Mouse (Mus musculus) forebrain, embryonic 12.5 days (tissue): ENCODE results near the gene Nova2. TPM values are rescaled to one million over a fixed set of nuclear protein-coding genes. Genes with fewer than 3 reads are reported as not detected.
A peak's percentile ranks its signal among the peaks of the same experiment; 100 is the strongest.

Experiments
- ATAC-seq: fragments of 200-750 bp; cut with Nextera tagmentation; 2 replicates; pipeline ENCODE4 v1.8.0; 2017; ENCODE audit warnings: moderate TSS enrichment; ENCODE audit not compliant: low FRiP score
- H3K27ac ChIP-seq: fragments of 300-500 bp; sonication (generic); 2 replicates; pipeline ENCODE4 v1.5.1; 2016; ENCODE audit warnings: mild to moderate bottlenecking
- H3K27me3 ChIP-seq: fragments of 300-500 bp; sonication (generic); 2 replicates; pipeline ENCODE4 v1.6.1; 2016; ENCODE audit warnings: mild to moderate bottlenecking
- H3K36me3 ChIP-seq: fragments of 300-500 bp; sonication (generic); replicated peaks from 2 replicates; pipeline ENCODE4 v1.6.1; 2016; ENCODE audit warnings: mild to moderate bottlenecking
- H3K4me1 ChIP-seq: fragments of 300-500 bp; sonication (generic); 2 replicates; pipeline ENCODE4 v1.6.1; 2016
- H3K4me2 ChIP-seq: fragments of 300-500 bp; sonication (generic); 2 replicates; pipeline ENCODE4 v1.6.1; 2016; ENCODE audit warnings: mild to moderate bottlenecking, moderate library complexity
- H3K4me3 ChIP-seq: fragments of 300-500 bp; sonication (generic); replicated peaks from 2 replicates; pipeline ENCODE4 v1.5.1; 2016; ENCODE audit warnings: mild to moderate bottlenecking
- H3K9ac ChIP-seq: fragments of 300-500 bp; sonication (generic); 2 replicates; pipeline ENCODE4 v1.6.1; 2016; ENCODE audit warnings: mild to moderate bottlenecking
- H3K9me3 ChIP-seq: fragments of 300-500 bp; sonication (generic); 2 replicates; pipeline ENCODE4 v1.6.1; 2016
- WGBS: fragments of 180-500 bp; shearing (Covaris S2); methylation state at CpG from one replicate; pipeline ENCODE4 v1.1.7; 2016; 5-methylcytosine and 5-hydroxymethylcytosine counted together
- polyA plus RNA-seq: library from polyadenylated mRNA; unstranded; fragments of >200 nt; fragmentation: Nextera tagmentation; extraction: Ambion mirVana; gene quantifications from 2 replicates; pipeline ENCODE4 v1.2.1, GENCODE M21; 2016

Gene Nova2
- polyA plus RNA-seq, 1 experiment from 2014 or later = 10.8 TPM

DNA sequence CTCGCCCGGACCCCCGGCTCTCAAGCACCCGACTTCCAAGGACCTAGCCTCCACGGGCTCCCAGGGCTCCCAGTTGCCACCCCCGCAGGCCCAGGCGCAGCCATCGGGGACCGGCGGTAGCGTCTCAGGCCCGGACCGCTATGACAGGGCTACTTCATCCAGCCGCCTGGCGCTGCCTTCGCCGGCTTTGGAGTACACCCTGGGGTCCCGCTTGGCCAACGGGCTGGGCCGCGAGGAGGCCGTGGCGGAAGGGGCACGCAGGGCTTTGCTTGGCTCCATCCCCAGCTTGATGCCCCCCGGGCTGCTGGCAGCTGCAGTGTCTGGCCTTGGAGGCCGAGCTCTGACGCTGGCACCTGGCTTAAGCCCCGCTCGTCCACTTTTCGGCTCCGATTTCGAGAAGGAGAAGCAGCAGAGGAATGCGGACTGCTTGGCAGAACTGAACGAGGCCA lies 79.0 kb downstream of the Nova2 start:
- no peak for ATAC-seq
- H3K27ac ChIP-seq = peak overlapping the region; percentile 91
- WGBS = 8% methylated on average over 32 of the region's 34 CpGs
- H3K9me3 ChIP-seq = no peaks in the 10 kb centered on the region
- H3K4me2 ChIP-seq = peak overlapping the region; percentile 99
- H3K4me1 ChIP-seq = peaks cover 57% of the 10 kb centered on the region
- H3K27me3 ChIP-seq = no peaks in the 10 kb centered on the region
- peak overlapping the region; percentile 97 for H3K9ac ChIP-seq
- H3K36me3 ChIP-seq = peaks cover 31% of the 10 kb centered on the region
- peak overlapping the region; percentile 98 for H3K4me3 ChIP-seq

DNA sequence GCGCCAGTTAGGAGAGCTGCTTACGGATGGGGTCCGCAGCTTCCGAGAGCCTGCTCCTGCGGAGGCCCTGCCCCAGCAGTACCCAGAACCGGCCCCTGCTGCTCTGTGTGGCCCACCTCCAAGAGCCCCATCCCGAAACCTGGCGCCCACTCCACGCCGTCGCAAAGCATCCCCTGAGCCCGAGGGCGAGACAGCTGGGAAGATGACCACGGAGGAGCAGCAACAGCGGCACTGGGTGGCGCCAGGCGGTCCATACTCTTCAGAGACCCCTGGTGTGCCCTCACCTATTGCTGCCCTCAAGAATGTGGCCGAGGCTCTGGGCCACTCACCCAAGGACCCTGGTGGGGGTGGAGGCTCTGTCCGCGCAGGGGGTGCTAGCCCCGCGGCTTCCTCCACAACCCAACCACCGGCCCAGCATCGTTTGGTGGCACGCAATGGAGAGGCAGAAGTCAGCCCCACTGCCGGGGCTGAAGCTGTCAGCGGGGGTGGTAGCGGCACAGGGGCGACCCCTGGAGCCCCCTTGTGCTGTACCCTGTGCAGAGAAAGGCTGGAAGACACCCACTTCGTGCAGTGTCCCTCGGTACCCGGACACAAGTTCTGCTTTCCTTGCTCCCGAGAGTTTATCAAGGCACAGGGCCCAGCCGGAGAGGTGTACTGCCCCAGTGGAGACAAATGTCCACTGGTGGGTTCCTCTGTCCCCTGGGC lies 79.9 kb downstream of the Nova2 start:
- H3K36me3 ChIP-seq = peaks cover 31% of the 10 kb centered on the region
- ATAC-seq = no peak
- peak overlapping the region; percentile 99 for H3K4me2 ChIP-seq
- WGBS = 77% methylated on average over 34 of the region's 34 CpGs
- peaks cover 53% of the 10 kb centered on the region for H3K4me1 ChIP-seq
- H3K9ac ChIP-seq = peak overlapping the region; percentile 97; the same call in 1 of the 2 replicates
- H3K9me3 ChIP-seq = no peaks in the 10 kb centered on the region
- H3K27me3 ChIP-seq = no peaks in the 10 kb centered on the region
- no peak overlapping the region for H3K27ac ChIP-seq
- peak overlapping the region; percentile 98 for H3K4me3 ChIP-seq

DNA sequence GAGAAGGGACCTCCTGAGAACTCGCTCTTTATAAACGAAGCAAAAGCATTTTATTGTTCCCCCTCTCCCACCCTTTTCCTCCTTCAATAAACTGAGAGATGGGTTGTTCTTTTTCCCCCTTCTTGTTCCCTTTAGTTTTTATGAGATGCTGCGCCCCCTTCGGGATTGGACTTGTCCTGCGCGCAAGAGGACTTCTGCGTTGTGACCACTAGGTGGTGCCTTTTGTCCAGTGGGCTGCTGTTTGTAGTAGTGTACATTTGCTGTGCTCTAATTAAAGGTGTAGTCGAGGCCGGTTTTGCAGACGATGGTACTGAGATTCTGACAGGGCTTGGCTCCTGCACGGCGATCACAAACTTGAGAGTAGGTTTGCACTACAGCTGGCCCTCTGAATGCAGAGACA lies 80.8 kb downstream of the Nova2 start:
- no peak for ATAC-seq
- Histone ChIP-seq H3K9ac (peak overlapping the region; percentile 44; the same call in 1 of the 2 replicates), H3K27ac (0 out of 2 replicates have a peak overlapping the region, but pooled peaks have one; percentile 19), H3K4me1 (peaks cover 47% of the 10 kb centered on the region), H3K4me2 (peak overlapping the region; percentile 99), H3K9me3 (no peaks in the 10 kb centered on the region), H3K36me3 (peaks cover 31% of the 10 kb centered on the region), H3K4me3 (peak overlapping the region; percentile 98), H3K27me3 (no peaks in the 10 kb centered on the region)
- WGBS = 5% methylated on average over 12 of the region's 12 CpGs

DNA sequence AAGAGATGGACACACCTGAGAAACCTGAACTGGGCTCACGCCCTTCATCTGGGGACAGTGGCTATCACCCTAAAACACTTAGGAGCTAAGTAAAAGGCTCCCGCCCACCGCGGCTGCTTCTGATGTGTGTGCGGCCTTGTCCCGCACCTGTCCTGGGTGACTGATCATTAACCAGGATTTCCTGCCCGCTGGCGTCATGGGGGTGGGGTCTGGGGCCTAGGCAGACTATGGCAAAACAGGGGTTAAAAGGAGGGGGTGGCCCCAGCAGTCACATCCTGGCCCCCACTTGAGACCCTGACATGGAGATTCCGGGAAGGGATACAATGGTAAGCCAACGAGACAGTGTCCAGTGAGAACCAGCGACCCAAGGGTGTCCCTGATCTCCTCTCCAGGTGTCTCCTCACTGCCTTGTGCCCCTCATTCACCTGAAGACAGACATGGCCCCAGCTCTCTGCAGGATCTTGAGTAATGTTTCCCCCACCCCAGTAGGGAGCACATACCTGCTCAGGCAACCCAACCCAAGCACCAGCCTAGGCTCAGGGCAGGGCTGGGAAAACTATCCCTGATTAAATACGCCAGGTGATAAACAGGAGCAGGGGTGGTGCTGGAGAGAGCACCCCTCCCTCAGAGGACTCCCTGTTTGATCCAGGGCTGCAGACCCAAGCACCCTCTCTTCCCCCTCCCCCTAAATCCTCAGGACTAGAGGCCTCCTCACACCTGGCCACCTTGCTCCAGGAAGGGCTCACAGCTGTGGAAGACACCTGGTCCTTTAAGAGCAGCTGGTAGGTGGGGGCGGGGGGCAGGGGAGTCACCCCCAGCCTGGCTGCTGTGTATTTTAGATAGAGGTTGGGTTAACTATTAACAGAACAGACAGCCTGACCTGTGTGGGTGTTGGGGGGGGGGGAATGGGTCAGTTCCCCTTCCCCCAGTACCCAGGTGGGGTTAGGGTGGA lies 81.6 kb downstream of the Nova2 start:
- no peak overlapping the region for H3K4me3 ChIP-seq
- ATAC-seq = no peak
- peaks cover 50% of the 10 kb centered on the region for H3K4me1 ChIP-seq
- no peak overlapping the region for H3K27ac ChIP-seq
- H3K9ac ChIP-seq = no peak overlapping the region; the same call in 1 of the 2 replicates
- H3K27me3 ChIP-seq = no peaks in the 10 kb centered on the region
- H3K4me2 ChIP-seq = no peak overlapping the region
- WGBS = 80% methylated on average over 13 of the region's 13 CpGs
- peaks cover 31% of the 10 kb centered on the region for H3K36me3 ChIP-seq
- no peaks in the 10 kb centered on the region for H3K9me3 ChIP-seq

DNA sequence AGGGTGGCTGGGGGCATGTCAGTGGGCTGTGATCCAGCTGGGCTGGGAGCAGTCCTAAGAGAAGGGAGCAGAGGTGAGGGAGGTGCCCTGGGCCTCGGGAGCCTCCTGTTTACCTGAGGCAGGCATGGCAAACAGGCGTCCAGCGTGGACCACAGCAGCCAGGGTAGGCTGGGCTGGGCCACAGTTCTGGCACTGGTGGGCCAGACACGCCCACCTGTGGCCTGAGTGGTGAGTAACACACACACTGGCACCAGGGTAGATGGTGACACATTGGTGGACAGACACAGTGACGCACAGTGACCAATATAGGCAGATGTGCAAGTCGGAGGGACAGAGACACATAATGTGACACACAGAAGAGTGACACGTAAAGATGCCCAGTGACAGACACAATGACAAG lies 84.9 kb downstream of the Nova2 start:
- no peak overlapping the region for H3K4me2 ChIP-seq
- H3K4me3 ChIP-seq = no peak overlapping the region
- no peaks in the 10 kb centered on the region for H3K9me3 ChIP-seq
- H3K27me3 ChIP-seq = no peaks in the 10 kb centered on the region
- peaks cover 23% of the 10 kb centered on the region for H3K36me3 ChIP-seq
- H3K4me1 ChIP-seq = peaks cover 33% of the 10 kb centered on the region
- H3K27ac ChIP-seq = no peak overlapping the region
- H3K9ac ChIP-seq = no peak overlapping the region
- ATAC-seq = no peak
- 82% methylated on average over 7 of the region's 7 CpGs for WGBS

DNA sequence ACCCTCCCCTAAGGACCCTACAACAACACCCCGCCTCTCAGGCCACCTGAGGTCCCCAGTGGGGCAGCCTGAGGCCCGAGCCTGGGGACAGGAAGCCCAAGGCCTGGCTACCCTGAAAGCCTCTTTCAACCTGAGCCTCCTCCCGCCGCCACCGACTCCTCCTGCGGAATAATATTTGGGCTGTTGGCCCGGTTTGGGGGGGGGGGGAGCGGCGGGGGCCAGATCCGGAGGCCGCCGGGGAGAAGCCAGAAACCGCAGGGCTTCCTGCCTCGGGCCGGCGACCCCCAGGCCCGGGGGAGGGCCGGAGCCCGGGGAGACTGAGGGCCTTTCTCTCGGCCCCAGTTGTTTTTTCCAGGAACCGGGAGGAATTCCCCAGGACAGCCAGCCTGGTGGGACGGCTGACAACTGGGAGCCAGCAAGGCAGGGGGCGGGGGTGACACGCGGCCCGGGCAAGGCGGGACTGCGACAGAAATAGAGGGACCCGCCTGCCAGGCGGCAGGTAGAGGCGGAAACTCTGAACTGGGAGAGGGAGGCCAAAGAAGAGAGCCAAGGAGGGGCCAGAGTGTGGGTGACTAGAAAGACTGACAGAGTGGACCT lies 86.4 kb downstream of the Nova2 start:
- no peaks in the 10 kb centered on the region for H3K27me3 ChIP-seq
- WGBS = 4% methylated on average over 31 of the region's 31 CpGs
- H3K4me1 ChIP-seq = peaks cover 18% of the 10 kb centered on the region
- H3K9ac ChIP-seq = peak overlapping the region; percentile 57
- peaks cover 9% of the 10 kb centered on the region for H3K36me3 ChIP-seq
- peak overlapping the region; percentile 57 for H3K4me2 ChIP-seq
- H3K4me3 ChIP-seq = peak overlapping the region; percentile 27
- H3K27ac ChIP-seq = no peak overlapping the region
- H3K9me3 ChIP-seq = no peaks in the 10 kb centered on the region
- ATAC-seq = peak; percentile 30; the same call in 1 of the 2 replicates

DNA sequence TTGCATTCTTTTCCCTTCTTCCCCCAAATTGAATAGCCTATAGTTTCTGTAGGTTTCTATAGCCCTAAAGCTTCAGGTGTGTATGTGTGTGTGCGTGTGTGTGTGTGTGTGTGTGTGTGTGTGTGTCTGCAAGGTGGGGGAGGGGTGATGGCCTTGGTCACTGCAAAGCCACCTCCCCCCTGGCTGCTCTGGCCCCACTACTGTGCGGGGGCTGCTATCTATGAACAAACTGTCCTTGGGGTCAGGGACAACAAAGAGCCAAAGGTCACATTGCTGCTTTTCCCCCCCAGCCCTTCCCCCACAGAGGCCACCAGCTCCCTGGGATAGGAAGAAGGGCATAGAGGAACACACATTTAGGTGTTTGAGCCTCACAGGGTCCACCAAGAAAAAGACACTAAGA lies 87.2 kb downstream of the Nova2 start:
- no peaks in the 10 kb centered on the region for H3K9me3 ChIP-seq
- H3K4me1 ChIP-seq = peaks cover 10% of the 10 kb centered on the region
- peaks cover 1% of the 10 kb centered on the region; the same call in 1 of the 2 replicates for H3K36me3 ChIP-seq
- no peak for ATAC-seq
- H3K4me3 ChIP-seq = no peak overlapping the region
- 67% methylated on average over 2 of the region's 2 CpGs for WGBS
- H3K9ac ChIP-seq = no peak overlapping the region
- H3K27me3 ChIP-seq = no peaks in the 10 kb centered on the region
- H3K4me2 ChIP-seq = no peak overlapping the region
- no peak overlapping the region for H3K27ac ChIP-seq

DNA sequence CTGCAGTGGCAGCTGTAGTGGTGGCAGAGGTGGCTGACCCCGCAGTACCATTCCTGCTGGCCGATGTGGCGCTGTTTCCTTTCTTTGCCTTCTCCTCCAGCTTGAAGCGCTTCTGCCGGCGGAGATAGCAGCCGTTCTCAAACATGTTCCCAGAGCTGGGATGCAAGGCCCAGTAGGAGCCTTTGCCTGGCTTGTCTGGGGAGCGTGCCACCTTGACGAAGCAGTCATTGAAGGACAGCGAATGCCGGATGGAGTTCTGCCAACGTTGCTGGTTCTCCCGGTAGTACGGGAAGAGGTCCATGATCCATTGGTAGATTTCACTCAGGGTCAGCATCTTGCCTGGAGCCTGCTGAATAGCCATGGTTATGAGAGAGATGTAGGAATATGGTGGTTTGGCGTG lies 88.8 kb downstream of the Nova2 start:
- whole genome bisulfite sequencing = 66% methylated on average over 15 of the region's 15 CpGs
- H3K9me3 ChIP-seq = no peaks in the 10 kb centered on the region

More for the DNA sequence above, 88.8 kb downstream of the Nova2 start:
- H3K4me3 ChIP-seq = no peak overlapping the region
- no peak overlapping the region for H3K4me2 ChIP-seq
- H3K9ac ChIP-seq = no peak overlapping the region
- H3K4me1 ChIP-seq = peaks cover 10% of the 10 kb centered on the region
- peaks cover 4% of the 10 kb centered on the region; the same call in 1 of the 2 replicates for H3K27me3 ChIP-seq
- ATAC-seq = no peak
- no peak overlapping the region for H3K27ac ChIP-seq
- no peaks in the 10 kb centered on the region for H3K36me3 ChIP-seq

Other genes starting within 250 kb of the Nova2 start
- not detected in 2 replicates for gene Psg20, start 239.7 kb upstream of the Nova2 start, polyA plus RNA-seq
- gene Psg22, start 207.8 kb upstream of the Nova2 start, polyA plus RNA-seq = not detected in 2 replicates
- gene Psg19, start 127.4 kb upstream of the Nova2 start, polyA plus RNA-seq = not detected in 2 replicates
- 0.12 TPM in 1 of 2 replicates, not detected in the other for gene Psg17, start 104.3 kb upstream of the Nova2 start, polyA plus RNA-seq
- gene Mill2, start 85.9 kb upstream of the Nova2 start, polyA plus RNA-seq = 0.09 and 0.18 TPM in 2 replicates
- gene Pglyrp1, start 54.6 kb upstream of the Nova2 start, polyA plus RNA-seq = 1.8 and 3.1 TPM in 2 replicates
- gene Ccdc61, start 15.5 kb upstream of the Nova2 start, polyA plus RNA-seq = 39.7 and 41.0 TPM in 2 replicates
- gene Nanos2, start 61.5 kb downstream of the Nova2 start, polyA plus RNA-seq = 0.24 and 0.28 TPM in 2 replicates
- 3.3 and 4.6 TPM in 2 replicates for gene Mypop, start 65.4 kb downstream of the Nova2 start, polyA plus RNA-seq
- 36.2 and 39.8 TPM in 2 replicates for gene Irf2bp1, start 78.2 kb downstream of the Nova2 start, polyA plus RNA-seq
- 0.09 TPM in 1 of 2 replicates, not detected in the other for gene Foxa3, start 97.7 kb downstream of the Nova2 start, polyA plus RNA-seq
- 50.6 and 53.2 TPM in 2 replicates for gene Sympk, start 98.5 kb downstream of the Nova2 start, polyA plus RNA-seq
- not detected in 2 replicates for gene Rsph6a, start 128.8 kb downstream of the Nova2 start, polyA plus RNA-seq
- 18.2 and 19.0 TPM in 2 replicates for gene Dmwd, start 150.3 kb downstream of the Nova2 start, polyA plus RNA-seq
- 10.6 and 12.3 TPM in 2 replicates for gene Dmpk, start 158.0 kb downstream of the Nova2 start, polyA plus RNA-seq
- 5.8 and 7.3 TPM in 2 replicates for gene Six5, start 168.7 kb downstream of the Nova2 start, polyA plus RNA-seq
- 1.1 and 1.8 TPM in 2 replicates for gene Gm4969, start 192.5 kb downstream of the Nova2 start, polyA plus RNA-seq
- 18.4 and 23.1 TPM in 2 replicates for gene Fbxo46, start 194.0 kb downstream of the Nova2 start, polyA plus RNA-seq
- 14.4 and 14.7 TPM in 2 replicates for gene Qpctl, start 223.4 kb downstream of the Nova2 start, polyA plus RNA-seq
- 148 and 153 TPM in 2 replicates for gene Snrpd2, start 223.8 kb downstream of the Nova2 start, polyA plus RNA-seq
- gene Gipr, start 240.2 kb downstream of the Nova2 start, polyA plus RNA-seq = 1.1 and 1.3 TPM in 2 replicates